Mouse (Mus musculus): Measurements from ENCODE around the gene Chtop. TPM values are rescaled to one million over a fixed set of nuclear protein-coding genes. Genes with fewer than 3 reads are reported as not detected.

Chtop gene
- total and polyA plus RNA-seq, 3 experiments, result 201 to 320 TPM; not detected in 1

- no peaks in the 10 kb centered on the region for H3K79me2 ChIP-seq (ENCODE audit: control insufficient read depth, insufficient read depth, low read length, poor library complexity)
- peaks cover 13 to 39% of the 10 kb centered on the region in 2 experiments for H3K27me3 ChIP-seq (ENCODE audit: control insufficient read depth in 1 of 2, insufficient read depth in 2 of 2, low read length in 2 of 2)
- no peak overlapping the region for H3K27ac ChIP-seq (ENCODE audit: control insufficient read depth, low read depth, low read length)
- H3K36me3 ChIP-seq (ENCODE audit: control insufficient read depth in 1 of 2, insufficient read depth in 2 of 2, low read length in 2 of 2), result no peaks in the 10 kb centered on the region
- no peak for DNase-seq (ENCODE audit: low read depth, low spot score)
- TF ChIP-seq MAZ (IDR thresholded peaks at IDR 0.05; ENCODE audit: low read depth, low read length) (no peak), SMC3 (IDR thresholded peaks at IDR 0.05; ENCODE audit: low read depth, low read length) (no peak), EP300 (IDR thresholded peaks at IDR 0.05; ENCODE audit: low read depth in 1 of 2, low read length in 2 of 2) (no peak), ZKSCAN1 (IDR thresholded peaks at IDR 0.05; ENCODE audit: low read depth, low read length) (no peak), TCF12 (IDR thresholded peaks at IDR 0.05; ENCODE audit: low read depth, low read length) (no peak), NELFE (IDR thresholded peaks at IDR 0.05; ENCODE audit: low read depth, low read length) (no peak), MAFK (IDR thresholded peaks at IDR 0.05; ENCODE audit: borderline replicate concordance, low read depth, low read length) (no peak), GABPA (IDR thresholded peaks at IDR 0.05; ENCODE audit: low read depth, low read length) (no peak), ELF1 (IDR thresholded peaks at IDR 0.05; ENCODE audit: low read depth, low read length) (no peak), UBTF (IDR thresholded peaks at IDR 0.05; ENCODE audit: borderline replicate concordance, insufficient read depth, low read depth, low read length) (no peak), MYB (IDR thresholded peaks at IDR 0.05; ENCODE audit: low read depth, low read length) (no peak), ZC3H11A (IDR thresholded peaks at IDR 0.05; ENCODE audit: low read depth, low read length) (no peak), TBP (IDR thresholded peaks at IDR 0.05; ENCODE audit: low read depth, low read length) (no peak)
- no peak overlapping the region for H3K9ac ChIP-seq (ENCODE audit: control insufficient read depth, low read depth, low read length, poor library complexity, severe bottlenecking)
- H3K4me3 ChIP-seq (ENCODE audit: control insufficient read depth in 1 of 2, insufficient read depth in 1 of 2, low read depth in 2 of 2, low read length in 2 of 2), result no peak overlapping the region
- H3K4me1 ChIP-seq (ENCODE audit: control insufficient read depth in 1 of 2, insufficient read depth in 2 of 2, low read length in 2 of 2), result no peaks in the 10 kb centered on the region; a peak in 1 of 4 replicates
- H3K9me3 ChIP-seq (replicated peaks; ENCODE audit: insufficient read depth, low read length), result no peaks in the 10 kb centered on the region
Measured at GRCm38 (mm10) chr3:90549676-90550420, 40.5 kb upstream of the Chtop start.

GRCm38 (mm10) chr3:90540904-90541303, 31.6 kb upstream of the Chtop start:
- Histone ChIP-seq H3K9ac (ENCODE audit: control insufficient read depth, low read depth, low read length, poor library complexity, severe bottlenecking) (no peak overlapping the region), H3K4me1 (ENCODE audit: control insufficient read depth in 1 of 2, insufficient read depth in 2 of 2, low read length in 2 of 2) (no peaks in the 10 kb centered on the region), H3K27ac (ENCODE audit: control insufficient read depth, low read depth, low read length) (no peak overlapping the region), H3K9me3 (replicated peaks; ENCODE audit: insufficient read depth, low read length) (no peaks in the 10 kb centered on the region), H3K79me2 (ENCODE audit: control insufficient read depth, insufficient read depth, low read length, poor library complexity) (no peaks in the 10 kb centered on the region), H3K4me3 (ENCODE audit: control insufficient read depth in 1 of 2, insufficient read depth in 1 of 2, low read depth in 2 of 2, low read length in 2 of 2) (no peak overlapping the region), H3K36me3 (ENCODE audit: control insufficient read depth in 1 of 2, insufficient read depth in 2 of 2, low read length in 2 of 2) (no peaks in the 10 kb centered on the region), H3K27me3 (ENCODE audit: control insufficient read depth in 1 of 2, insufficient read depth in 2 of 2, low read length in 2 of 2) (peaks cover 14 to 21% of the 10 kb centered on the region in 2 experiments)
- TF ChIP-seq CTCF (IDR thresholded peaks at IDR 0.05 in 2 of 3, conservative IDR thresholded peaks at IDR 0.05 in 1 of 3; ENCODE audit: control insufficient read depth in 1 of 3, insufficient read depth in 1 of 3, low read depth in 2 of 3, low read length in 3 of 3, poor library complexity in 1 of 3, severe bottlenecking in 1 of 3) (no peak), ZC3H11A (IDR thresholded peaks at IDR 0.05; ENCODE audit: low read depth, low read length) (no peak), RCOR1 (IDR thresholded peaks at IDR 0.05; ENCODE audit: low read depth, low read length) (no peak), MAZ (IDR thresholded peaks at IDR 0.05; ENCODE audit: low read depth, low read length) (no peak), MYB (IDR thresholded peaks at IDR 0.05; ENCODE audit: low read depth, low read length) (no peak), ETS1 (IDR thresholded peaks at IDR 0.05; ENCODE audit: low read depth, low read length) (no peak), POLR2AphosphoS2 (IDR thresholded peaks at IDR 0.05; ENCODE audit: low read length) (no peak), BHLHE40 (IDR thresholded peaks at IDR 0.05; ENCODE audit: borderline replicate concordance, low read depth, low read length) (no peak), TCF12 (IDR thresholded peaks at IDR 0.05; ENCODE audit: low read depth, low read length) (no peak), NRF1 (IDR thresholded peaks at IDR 0.05; ENCODE audit: insufficient read depth, low read depth, low read length, poor library complexity, severe bottlenecking) (no peak), TAL1 (IDR thresholded peaks at IDR 0.05; ENCODE audit: low read length) (no peak), USF2 (IDR thresholded peaks at IDR 0.05; ENCODE audit: borderline replicate concordance in 1 of 2, insufficient read depth in 1 of 2, low read depth in 1 of 2, low read length in 2 of 2) (no peak)
- no peak for DNase-seq (ENCODE audit: low read depth, low spot score)

All from MEL (cell line).